Mouse (Mus musculus) heart, postnatal 10 days (tissue): ENCODE measurements at regions not wholly inside any gene's neighbourhood (a gene's known extent, or its start where the extent isn't known, plus 50 kb on each side); places are given as distances from the start of the nearest gene placed in this dataset.

Source experiments
- DNase-seq, 2 experiments: peaks; one replicate each; pipeline ENCODE4 v3.0.0; 2021
- intact Hi-C: fragments of 180-260 bp; cut with DNase I; formaldehyde crosslinking; loops from one replicate; pipeline ENCODE4 v1.15.1; 2025

DNA sequence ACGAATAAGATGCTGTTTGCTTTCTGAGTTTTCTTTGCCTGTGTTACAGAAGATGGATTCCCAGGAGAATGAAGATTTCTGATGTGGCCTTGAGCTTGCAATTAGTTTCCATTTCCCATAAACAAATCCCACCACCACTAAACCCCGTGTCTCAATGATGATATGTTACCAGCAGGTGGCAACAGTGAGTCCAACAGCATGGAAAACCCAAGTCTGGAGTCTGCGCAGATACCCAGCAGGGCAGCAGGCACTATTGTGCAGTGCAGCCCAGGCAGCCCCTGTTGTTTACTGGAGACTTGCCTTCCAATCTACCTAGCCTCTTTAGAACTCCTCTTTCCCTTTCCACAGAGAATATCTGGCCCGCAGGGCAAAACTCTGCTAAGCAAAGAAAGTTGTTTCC lies 62.7 kb downstream of the Bmp2 start:
- DNase-seq = peak in 1 of 2 experiments; percentile 31
- intact Hi-C loops = loop anchor here (5.0 kb wide), 1 partner anchor 868 kb away; no protein-coding TSS in a partner anchor

DNA sequence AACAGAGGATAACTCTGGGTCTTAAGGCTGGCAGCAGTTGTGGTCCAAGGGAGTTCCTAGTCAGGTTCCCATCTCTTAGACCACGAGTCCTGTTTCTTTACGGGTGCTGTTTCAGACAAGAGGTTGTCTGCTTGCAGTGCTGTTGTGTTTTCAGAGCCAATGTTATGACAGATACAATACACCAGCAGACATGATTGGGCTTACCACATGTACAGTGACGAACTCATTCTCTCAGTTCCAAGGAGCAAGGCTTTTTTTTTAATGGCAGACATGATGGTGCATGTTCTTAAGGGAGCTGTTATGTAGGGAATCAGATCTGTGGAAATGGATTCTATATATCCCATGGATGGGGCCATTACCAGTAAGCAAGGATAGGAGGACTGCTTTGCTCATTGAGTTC lies 63.3 kb downstream of the Bmp2 start:
- no peak for DNase-seq
- intact Hi-C loops = no loop called here

DNA sequence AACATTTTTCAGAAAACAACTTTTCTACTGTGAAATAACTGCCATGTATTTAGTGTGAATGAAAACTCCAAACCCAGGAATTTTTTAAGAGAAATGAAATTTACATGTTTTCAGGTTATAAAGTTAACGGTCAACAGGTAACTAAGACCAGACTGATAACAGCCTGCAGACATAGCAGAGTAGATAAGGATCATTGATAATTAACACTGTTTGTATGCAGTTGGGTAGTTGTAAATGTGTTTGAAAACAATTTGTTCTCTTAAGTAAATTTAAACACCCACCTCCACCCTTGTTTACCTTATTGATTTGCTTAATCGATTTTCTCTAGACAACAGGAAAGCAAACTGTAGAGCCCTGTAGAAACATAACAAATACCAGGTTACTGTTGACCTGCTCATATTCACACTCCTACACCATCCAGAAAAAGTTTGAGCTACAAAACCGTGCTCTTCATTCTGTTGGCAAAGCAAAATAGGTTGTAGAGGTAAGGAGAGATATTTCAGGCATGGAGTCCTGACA lies 65.4 kb downstream of the Bmp2 start:
- intact Hi-C loops = no loop called here
- no peak for DNase-seq

DNA sequence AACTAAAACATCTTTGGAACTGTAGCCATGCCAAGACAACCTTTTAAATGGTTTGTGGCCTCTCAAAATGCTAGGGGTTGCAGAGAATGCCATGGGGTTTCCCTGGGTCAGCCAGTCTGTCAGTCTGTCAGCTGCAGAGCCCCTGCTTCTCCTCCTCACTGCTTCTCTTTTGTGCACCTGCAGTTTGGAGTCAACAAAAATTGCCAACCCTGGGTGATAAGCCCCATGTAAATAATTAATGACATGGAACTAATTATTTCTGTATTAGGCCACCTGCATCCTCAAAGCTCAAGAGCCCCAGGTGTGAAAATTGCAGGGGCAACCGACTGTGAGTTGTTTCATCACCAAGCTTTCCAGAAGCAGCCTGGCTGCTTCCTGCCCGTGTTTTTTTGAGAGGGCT lies 70.6 kb downstream of the Bmp2 start:
- intact Hi-C loops = no loop called here
- no peak for DNase-seq

DNA sequence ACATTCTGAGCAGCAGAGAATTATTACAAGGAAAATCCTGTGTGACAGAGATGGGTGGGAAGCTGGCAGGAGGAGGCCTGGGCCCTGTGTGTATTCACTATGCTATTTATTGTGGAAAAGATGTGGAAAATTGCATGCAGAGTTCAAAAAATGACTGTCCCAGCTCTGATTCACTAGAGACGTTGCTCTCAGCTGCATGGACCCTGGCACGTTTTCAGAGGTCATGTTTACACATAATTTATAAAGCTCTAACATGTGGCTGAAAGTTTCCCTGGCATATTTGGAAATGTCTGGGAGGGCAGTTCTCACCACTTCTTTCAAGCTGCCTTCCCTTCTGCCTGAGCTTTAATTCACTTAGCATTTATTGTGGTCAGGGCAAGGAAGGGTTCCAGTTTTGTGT lies 73.6 kb downstream of the Bmp2 start:
- no peak for DNase-seq
- intact Hi-C loops = no loop called here

DNA sequence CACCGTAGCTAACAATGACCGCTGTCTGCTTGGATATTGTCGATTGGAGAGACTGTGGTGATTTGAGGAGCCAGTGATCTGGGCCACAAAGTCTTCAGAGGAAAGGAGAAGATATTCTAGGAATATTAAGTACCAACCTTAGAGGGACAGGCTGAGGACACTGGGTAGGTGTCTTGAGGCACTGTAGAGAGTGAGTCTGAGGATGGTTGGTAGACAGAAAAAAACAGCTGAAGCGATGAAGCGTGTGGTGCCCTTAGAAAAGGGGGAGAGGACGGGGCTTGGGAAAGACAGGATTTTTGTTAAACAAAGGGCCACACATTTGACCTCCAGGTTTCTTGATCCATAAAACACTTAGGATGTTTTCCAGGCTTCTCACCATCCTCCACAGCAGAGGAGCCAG lies 76.9 kb downstream of the Bmp2 start:
- intact Hi-C loops = no loop called here
- no peak for DNase-seq

DNA sequence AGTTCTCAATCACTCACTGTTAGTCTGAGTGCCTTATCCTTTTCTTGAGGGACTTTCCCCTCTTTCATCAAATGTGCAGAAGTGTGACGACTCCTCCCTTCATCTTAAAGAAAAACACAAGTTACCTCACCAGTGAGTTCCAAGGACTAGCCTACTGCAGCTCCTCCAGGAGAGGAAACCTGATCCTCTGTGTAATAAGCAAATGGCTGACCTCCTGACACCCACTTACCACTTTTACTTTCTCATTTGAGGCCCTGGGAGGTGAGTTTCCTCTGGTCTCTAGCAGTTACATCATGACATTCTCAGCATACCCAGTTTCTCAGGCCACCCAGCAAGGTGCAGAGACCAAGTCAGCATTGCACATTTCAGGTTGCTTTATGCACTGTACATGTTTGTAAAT lies 83.5 kb downstream of the Bmp2 start:
- intact Hi-C loops = no loop called here
- DNase-seq = no peak

DNA sequence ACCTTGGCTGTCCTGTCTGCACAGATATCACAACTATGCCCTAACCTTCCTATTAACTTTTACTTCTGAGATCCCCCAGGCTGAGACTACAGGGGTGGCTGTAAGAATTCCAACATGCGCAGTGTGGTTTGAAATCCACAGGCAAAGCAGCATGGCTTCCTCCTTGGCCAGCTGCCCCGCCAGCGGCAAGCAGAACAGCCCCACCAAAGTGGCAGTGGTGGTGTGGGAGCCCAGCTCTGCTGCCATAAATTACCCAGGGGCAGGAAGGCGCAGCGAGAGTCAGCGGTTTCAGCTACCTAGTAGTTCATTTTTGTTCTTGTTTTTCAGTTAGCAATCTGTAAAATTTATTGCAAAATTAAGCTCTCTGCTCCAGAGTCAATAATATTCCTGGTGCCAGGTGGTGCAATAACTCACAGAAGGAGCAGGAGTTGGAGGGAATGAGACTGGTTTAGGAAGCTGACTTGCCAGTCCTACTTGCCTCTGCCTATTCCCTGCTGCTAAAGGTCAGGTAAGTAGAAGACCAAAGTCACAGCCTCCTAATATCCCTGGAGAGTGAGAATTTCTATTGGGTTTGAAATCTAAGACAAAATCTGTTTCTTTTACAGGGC lies 98.0 kb downstream of the Bmp2 start:
- DNase-seq = no peak
- intact Hi-C loops = no loop called here

DNA sequence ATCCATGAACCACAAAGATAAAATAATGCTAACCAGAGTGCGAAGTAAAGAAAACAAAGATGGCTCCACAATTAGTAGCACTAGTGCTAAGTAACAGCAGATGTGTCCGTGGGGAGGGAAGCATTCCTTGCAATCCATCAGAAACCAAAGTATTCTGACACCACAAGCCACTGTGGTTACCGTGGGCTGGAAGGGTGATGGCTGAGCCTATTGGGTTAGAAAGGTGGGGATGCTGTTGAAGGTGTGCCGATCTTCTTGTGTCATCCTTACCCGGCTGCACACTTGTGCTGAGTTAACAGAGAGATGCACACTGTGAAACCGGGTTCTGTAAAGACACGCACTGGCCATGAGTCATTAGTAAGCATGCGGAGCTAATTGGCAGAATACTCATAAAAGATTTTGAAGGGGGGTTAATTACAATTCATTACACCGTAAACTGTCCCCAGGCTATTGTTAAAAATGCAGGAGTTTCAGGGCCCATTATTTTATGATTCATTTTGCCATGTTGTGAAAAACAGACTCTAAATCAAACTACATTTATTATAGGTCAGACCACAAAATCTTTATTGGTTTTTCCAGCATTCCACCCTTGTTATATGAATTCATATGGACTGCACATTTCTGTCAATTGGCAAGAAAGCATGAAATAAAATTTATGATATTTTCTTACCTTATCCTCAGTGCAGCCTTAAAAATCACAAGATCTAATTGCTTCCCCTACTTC lies 114.5 kb downstream of the Bmp2 start:
- no peak for DNase-seq
- intact Hi-C loops = no loop called here

DNA sequence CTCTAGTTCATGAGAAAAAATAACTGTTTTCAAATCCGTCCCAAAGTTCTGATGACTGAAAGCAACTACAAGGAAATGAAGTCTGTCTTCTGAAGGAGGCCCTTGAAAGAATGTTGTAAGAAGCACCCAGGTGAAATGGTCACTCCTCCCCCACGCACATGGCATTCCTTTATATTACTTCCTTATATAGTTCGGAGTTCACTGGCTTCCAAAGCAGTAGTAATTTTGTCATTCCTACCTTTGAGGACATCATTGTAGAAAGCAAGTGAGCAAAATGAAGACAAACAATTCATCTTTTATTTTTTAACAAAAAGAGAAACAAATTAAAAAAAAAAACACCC lies 115.1 kb downstream of the Bmp2 start:
- intact Hi-C loops = no loop called here
- DNase-seq = no peak

DNA sequence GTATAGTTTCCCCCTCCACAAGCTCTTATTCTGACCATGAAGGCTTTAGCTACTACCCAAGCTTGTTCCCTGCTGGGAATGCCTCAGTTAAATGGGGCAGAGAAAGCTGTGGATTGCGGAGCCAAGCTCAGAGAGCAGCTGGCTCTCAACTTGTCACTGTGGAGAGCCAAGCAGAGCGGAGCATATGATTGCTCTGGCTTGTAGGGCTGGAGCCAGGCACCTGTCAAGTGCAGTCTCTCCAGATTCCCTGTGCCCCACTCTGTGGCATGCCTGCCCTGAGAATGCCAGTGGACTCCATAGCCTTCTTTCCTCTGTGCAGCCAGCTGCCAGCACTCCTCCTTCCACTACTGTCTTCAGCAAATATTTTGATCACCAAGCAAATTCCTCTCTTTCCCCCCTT lies 117.9 kb downstream of the Bmp2 start:
- intact Hi-C loops = no loop called here
- DNase-seq = peak; percentile 12 to 14

DNA sequence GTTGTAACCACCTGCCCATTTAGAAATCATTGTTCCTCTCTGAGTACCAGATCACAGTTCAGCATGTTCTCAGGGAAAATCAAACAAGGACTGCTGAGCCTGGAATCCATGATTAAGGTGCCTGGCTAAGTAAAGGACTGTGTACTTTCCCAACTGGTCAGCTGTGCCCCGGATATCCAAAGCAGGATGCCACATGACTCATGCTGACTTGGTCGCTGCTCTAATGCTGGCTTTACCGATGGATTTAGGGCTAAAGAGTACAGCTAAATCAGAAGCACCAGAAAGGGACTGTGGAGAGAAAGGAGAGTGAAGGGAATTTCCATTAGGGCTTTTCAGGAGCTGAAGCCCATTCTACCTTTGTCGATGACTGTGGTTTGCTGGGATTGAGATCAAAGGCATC lies 119.6 kb downstream of the Bmp2 start:
- no peak for DNase-seq
- intact Hi-C loops = no loop called here

DNA sequence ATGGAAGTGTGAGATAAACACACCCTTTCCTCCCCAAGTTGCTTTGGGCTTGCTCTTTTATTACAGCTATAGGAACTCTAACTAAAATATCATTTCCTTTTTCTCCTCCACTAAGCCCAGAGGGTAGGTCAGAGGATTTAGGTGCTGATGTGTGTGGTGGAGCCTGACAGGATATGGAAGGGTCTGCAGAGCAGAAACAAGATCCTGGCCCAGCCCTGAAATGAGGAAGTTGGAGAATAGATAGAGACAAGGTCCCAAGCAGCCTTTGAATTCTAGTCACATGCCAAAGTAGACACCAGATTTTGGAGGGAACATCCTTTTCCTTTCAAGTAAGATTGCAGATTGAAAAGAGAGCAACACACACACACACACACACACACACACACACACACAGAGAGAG lies 132.4 kb downstream of the Bmp2 start:
- intact Hi-C loops = no loop called here
- no peak for DNase-seq

DNA sequence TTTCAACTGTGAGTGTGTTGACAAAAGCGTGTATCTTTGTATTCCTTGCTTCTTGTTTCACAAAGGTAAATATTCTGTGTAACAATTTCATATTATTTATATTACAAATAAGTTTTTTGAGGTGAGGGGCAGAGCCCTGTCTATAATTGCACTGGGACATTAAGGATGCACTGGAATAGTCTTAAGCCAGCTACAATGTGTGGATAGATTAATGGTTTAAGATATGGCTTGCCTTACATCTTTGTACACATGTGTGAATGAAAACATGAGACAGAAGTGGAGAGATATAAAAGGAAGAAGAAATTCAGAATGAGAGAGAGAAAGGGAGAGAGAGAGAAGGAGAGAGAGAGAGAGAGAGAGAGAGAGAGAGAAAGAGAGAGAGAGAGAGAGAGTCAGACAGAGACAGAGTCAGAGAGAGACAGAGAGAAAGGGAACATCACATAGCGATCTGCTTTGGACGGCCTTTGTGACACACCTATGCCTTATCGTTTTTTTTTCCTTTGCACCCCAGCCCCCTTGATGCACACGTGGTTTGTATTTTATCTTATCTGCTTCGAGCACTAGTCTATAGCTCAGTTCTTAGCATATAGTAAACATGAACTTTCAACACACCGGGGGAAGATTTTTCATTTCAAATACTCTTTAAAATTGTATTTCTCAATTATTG lies 136.3 kb downstream of the Bmp2 start:
- intact Hi-C loops = no loop called here
- DNase-seq = no peak

DNA sequence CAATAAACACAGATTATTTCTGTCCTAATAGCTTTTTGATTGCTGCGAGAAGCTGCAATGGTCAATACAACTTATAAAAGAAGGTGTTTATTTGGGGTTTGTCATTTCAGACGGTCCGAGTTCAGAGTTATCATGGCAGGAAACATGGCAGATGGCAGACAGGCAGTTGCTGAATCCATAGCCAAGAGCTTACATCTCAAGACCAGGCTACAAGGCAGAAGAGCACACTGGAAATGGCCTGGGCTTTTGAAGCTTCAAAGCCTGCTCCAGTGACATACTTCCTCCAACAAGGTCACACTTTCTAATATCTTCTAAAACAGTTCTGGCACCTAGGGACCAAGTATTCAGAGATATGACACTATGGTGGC lies 136.8 kb downstream of the Bmp2 start:
- intact Hi-C loops = no loop called here
- DNase-seq = no peak

DNA sequence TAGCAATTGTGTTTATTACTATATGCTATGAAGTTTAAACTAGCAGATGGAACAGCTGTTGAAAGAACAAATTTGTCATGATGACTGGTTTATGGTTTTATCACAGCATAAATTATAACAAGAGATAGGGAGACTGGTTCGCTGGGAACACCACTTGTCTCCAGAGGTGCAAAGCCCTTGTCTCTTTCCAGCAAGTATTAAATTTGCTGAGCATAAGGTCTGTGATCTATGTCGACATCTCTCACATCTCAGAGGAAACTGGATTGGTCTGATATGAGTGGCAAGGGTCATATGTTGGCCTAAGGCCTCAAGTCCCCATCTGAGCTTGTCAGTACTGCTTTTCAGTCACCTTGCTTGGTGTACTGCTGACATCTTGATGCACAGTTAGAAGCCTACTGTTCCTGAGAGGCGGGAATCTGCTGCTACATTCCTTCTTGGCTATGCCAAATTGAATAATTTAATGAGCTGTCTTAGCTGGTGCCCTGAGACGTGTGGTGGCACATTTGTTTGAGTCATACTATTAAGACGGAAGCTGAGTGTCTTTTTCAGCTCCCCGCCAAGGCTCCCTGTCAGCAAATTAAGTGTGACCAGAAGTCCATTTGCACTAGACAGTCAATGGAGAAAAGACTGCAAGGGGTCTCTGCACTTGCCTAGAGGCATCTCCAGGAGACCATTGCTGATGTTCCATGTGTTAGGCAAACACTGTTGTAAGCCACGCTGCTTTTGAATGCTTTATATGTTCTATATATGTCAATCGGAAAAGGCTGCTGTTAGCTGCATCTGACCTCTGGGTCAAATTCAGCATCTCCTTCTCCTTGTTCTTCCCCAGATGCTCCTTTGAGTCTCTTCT lies 157.0 kb downstream of the Bmp2 start:
- intact Hi-C loops = no loop called here
- DNase-seq = no peak

DNA sequence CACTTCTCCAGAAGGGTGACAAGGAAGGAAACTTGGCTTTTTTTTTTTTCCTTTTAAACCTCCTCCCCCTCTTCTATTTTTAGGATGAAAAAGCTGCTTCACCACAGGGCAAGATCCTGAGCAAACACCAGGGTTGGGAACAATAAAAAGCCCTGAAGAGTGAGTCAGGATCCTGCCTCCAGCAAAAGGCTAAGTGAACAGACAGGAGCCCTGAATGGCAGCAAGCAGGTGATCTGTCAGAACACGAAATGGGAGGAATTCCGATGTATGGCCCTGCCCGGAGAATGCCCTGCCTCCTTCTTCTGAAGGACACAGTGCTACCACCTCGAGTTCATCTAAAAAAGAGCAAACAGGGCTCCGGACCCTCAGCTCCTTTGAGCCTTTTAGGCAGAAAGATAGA lies 164.3 kb downstream of the Bmp2 start:
- intact Hi-C loops = no loop called here
- DNase-seq = no peak

DNA sequence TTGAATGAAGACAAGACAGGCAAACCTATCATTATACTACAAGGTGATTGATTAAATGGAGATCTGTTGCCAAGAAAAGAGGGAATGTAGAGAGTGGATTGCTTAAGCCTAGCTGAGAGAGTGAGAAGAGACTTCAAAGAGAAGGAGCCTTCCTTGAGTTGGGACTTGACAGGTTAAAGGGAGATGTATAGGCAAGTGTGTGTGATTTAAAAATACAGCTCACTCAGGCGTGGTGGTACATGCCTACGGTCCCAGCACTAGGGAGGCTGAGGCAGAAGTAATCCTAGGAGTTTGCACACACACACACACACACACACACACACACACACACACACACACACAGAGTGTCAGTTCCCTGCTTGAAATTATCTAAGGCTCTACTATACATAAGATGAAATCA lies 165.1 kb downstream of the Bmp2 start:
- DNase-seq = no peak
- intact Hi-C loops = no loop called here

DNA sequence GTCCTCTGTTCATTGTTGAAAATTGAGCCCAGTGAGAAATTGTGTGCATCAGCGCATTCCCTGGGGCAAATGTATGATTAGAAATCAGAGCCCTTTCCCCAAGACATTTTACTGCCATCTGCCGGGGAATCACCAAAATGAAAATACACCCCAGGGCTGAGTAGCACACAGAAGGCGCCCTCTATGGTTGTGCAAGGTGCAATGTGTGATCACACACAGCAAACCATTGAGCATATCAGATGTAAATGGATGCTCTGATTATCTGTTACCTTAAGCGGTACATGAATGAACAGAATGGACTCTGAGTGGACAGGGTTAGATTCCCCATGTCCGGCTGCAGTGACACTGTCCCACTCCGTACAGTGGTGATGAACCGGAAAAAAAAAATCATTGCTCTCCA lies 172.4 kb downstream of the Bmp2 start:
- peak; percentile 3 to 6 for DNase-seq
- intact Hi-C loops = loop anchor here (5.0 to 10.0 kb wide), 2 partner anchors 172 to 570 kb away; partner anchors contain the start of gene Bmp2

DNA sequence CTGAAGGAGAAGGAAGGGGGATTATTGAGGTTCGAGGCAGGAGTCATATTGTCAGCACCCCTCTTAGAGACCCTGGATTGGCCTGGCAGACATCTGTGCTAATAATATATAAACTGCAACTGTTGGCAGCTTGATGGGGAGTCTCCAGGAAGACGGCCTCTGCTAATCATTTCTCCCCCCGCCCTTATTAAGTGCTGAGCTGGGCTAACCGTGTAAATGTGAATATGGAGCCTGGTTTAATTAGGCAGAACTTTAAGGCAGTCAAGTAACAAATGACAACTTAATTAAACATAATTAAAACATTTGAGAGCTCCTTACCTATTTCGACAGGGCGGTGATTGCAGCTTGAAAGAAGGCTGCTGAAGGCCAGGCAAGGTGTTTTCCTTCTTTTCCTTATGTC lies 172.8 kb downstream of the Bmp2 start:
- intact Hi-C loops = loop anchor here (5.0 to 10.0 kb wide), 2 partner anchors 172 to 570 kb away; partner anchors contain the start of gene Bmp2
- DNase-seq = no peak
